Mouse (Mus musculus) MEL-GATA-1-ER (cell line): Measurements from ENCODE around the gene Ugt1a6a.
"Not testable (repeated sequence)": the region's sequence is repeated elsewhere in the genome, so short reads cannot be mapped to it uniquely, and the experiment has no call there.

Source experiments
- DNase-seq: peaks from one replicate; pipeline ENCODE4 v3.0.0-alpha.2; 2012; ENCODE audit warnings: low read depth; ENCODE audit errors: extremely low read depth

Ugt1a6a gene

GRCm38 (mm10) chr1:88133908-88134456 is 627 bp upstream of the Ugt1a6a start:
- DNase-seq: no peak

- DNase-seq: not testable (repeated sequence)
Observed at GRCm38 (mm10) chr1:88135229-88135904, 758 bp downstream of the Ugt1a6a start.

DNA sequence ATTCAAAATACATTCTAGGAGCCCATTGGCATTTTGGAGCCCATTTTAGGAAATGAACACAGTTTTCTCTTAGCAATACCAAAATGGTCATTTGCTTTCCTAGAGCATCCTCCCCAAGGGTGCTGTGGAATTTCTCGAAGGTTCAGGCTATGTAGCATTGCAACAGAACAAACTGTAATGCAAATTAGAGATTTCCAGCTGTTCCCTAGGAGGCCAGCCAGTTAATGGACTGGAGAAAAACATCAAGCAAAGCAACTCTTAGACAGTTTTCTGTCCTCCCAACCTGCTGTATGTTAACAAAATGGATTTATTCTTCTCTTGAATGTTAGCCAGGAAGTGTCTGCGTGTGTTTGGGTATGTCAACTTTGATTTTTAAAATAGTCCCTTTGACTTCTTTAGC is 2.0 kb downstream of the Ugt1a6a start:
- DNase-seq: no peak

DNA sequence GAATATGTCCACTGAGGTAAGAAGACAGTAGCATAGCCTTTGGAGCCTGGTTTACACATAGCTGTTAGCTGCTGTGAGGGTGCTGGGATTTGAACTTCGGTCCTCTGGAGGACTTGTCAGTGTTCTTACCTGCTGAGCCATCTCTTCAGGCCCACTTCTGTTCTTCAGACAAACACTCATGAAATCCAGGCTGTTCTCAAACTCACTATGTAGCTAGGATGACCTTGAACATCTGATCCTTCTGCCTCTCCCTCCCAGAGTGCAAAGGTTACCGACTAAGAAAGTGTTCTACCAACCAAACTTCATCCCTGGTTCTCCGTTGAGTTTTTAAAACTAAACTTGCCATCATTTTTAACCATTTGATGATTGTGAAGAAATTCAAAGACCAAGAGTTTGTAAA is 2.7 kb downstream of the Ugt1a6a start:
- no peak for DNase-seq

DNA sequence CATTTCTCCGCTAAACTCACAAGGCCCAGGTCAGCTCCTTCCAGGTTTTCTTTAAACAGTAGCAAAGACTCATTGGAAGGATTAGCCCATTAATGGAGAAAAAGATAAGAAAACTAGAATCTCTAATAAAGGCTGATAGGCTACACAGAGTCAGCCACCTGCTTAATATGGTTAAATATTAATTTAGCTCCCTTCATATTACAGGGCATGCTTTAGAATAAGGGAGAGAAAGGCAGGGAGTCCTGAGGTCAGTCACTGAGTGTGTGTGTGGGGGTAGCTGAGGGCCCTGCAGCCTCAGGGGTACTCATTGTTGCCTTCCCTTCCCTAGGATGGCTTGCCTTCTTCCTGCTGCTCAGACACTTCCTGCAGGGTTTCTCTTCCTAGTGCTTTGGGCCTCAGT is 3.5 kb downstream of the Ugt1a6a start:
- DNase-seq: no peak

DNA sequence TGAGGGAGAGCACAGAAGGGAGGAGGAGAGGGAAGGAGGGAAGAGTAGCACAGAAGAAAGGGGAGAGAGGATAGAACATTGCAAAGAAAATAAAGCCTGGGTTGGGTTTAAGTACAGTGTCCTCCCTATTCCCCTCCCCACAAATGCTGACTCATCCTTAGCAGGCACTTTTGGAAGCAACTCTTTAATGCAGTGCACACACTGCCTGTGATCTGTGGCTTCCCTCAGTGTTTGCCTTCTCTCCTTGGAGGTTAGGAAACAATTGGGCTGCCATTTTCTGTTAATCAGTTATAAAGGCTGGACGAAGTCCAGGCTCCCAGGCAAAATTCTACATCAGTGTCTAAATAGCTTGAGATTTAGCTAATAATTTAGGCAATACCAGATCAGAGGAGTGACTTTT is 5.9 kb downstream of the Ugt1a6a start:
- not testable (repeated sequence) for DNase-seq

- not testable (repeated sequence) for DNase-seq
Observed at GRCm38 (mm10) chr1:88143966-88144675, 9.5 kb downstream of the Ugt1a6a start.

DNA sequence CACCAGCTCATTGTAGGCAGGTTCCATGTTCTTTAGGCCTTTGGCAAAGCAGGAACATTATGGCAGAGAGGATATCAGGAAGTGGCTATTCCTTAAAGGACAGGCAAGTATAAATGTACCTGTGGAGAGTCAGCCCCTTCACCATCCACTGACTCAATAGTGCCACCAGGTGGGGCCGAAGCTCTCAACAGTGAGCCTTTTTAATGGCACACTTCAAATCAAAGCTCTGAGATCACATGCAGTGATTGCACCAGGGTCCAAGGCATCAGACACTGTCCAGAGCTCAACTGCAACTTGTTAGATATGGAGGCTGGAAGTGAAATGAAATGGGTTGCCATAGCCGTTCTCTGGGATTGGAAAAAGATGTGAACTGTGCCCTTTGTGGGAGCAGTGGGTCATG is 10.7 kb downstream of the Ugt1a6a start:
- not testable (repeated sequence) for DNase-seq

GRCm38 (mm10) chr1:88150133-88150532 is 15.5 kb downstream of the Ugt1a6a start:
- DNase-seq: not testable (repeated sequence)

DNA sequence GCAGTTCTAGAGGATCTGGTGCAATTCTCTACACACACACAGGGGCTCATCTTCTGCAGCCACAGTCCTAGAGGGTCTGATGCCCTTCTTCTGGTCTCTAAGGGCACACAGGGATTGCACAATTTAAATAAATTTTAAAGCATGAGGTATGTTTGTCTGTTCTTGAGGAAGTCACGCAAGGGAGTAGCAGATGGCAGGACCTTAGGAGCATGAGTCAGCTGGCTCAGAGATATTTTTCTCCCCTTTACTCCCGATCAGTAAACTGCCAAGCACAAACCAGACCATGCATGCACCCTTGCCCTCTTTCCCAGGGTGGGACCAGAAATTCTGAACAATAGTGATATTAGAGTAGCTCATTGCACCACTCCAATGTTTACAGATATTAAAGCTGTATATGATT is 23.8 kb downstream of the Ugt1a6a start:
- DNase-seq: no peak

DNA sequence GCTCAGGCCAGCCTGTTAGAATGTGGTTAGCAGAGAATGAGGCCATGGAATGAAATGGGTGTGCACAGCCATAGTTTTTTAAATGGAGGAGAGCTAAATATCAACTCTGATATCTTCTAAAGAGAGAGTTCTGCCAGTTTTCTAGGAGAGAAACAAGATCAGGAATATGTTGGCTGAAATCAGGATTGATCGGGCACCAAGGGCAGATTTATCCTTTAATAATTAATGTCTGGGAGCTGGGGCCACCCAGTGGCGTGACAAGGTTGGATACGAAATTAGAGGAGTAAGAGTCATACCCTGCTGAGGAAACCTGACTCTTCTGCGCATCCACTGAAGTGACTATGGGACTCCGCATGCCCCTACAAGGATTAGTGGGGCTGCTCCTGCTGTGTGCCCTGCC is 31.1 kb downstream of the Ugt1a6a start, which contains the start of gene Ugt1a5:
Gene Ugt1a5, plus strand, starts transcription at position 302 of the 400 bp plus-strand sequence.
- no peak for DNase-seq

DNA sequence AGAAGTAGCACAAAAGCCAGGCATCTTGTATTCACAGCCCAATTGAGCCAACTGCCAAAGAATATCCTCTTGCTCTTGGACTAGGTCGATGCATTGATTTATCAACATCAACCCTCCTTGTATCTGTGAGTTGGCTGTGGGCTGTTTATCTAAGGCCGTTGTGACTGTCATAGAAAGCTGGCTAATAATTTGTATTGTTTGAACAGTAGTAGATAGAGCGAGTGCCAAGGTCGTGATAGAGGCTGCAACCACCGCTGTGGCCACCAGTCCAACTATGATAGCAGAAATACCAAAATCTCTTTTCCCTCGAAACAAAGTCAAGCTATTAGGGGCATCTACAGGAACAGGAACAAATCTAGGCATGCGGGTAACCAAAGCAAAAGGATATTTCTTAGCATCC is 37.6 kb downstream of the Ugt1a6a start:
- DNase-seq: not testable (repeated sequence)

DNA sequence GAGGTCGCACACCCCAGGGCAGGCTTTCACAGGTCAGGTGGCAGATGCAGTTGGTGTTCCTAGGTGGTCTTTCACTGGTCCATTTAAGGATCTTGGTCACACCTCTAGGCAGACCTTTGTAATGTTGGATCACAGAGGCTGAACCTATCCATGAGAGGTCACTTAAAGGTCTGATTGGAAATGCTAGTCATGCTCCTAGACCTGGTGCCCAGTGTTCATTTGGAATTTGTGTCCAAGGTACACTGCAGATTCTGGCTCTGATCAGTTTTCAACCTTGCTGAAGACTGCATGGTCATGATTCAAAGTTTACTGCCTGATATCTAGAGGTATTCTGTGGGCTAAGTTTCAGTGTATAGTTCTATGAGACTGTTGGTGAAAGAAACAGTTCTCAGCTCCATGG is 45.0 kb downstream of the Ugt1a6a start:
- DNase-seq: no peak

GRCm38 (mm10) chr1:88186325-88186935 is 51.8 kb downstream of the Ugt1a6a start:
- no peak for DNase-seq

DNA sequence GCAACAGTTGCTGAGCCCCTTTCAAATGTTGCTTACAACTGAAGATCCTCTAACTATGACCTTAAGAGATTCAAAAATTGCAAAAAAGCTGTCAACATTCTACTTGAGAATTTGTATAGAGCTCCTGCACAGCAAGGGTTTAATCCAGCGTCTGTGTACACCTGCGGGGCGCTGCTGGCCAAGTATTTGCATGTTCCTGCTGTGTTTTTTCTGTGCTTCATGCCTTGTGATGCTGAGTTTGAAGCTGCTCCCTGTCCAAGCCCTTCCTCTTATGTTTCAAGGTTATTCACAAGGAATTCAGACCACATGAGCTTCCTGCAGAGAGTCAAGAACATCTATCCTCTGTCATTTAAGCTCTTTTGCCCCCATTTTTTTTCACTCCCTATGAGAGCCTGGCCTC is 57.5 kb downstream of the Ugt1a6a start:
- DNase-seq: no peak

DNA sequence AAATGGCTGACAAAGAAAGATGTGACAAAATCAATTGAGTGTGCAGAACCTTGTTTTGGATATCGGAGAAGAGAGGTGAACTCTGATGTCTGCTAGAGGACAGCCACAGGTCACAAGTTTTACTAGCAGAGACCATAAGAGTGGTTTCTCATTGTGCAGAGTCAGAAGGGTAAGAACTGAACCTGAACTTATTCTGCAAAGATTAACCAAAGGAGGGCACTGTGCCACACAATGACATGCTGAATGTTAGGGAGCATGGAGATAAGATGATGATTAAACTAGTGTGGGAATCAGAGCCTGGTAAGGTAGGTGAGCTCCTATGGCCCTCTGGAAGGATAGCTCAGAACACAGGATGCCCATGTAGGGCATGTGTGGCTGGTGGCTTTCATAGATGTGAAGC is 61.1 kb downstream of the Ugt1a6a start:
- no peak for DNase-seq

- DNase-seq: no peak
Observed at GRCm38 (mm10) chr1:88197443-88197842, 62.8 kb downstream of the Ugt1a6a start.

DNA sequence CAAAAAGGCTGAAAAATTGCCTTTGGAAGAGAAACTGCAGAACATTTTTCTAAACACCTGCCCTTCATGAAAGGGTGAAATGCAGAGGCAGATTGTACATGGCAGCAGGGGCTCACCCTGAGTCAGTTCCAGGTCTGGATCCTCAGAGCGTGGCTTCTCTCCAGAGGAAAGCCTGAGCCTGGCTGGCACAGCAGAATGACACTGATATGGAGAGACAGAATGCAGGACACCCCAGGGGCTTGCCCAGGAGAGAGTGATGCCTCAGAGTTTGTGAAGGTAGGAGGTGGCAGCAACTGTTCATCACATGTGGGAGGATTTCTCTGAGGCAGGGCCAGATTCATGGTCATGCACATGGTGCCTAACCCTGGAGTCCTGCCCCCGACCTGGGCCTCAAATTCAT is 65.4 kb downstream of the Ugt1a6a start:
- no peak for DNase-seq

DNA sequence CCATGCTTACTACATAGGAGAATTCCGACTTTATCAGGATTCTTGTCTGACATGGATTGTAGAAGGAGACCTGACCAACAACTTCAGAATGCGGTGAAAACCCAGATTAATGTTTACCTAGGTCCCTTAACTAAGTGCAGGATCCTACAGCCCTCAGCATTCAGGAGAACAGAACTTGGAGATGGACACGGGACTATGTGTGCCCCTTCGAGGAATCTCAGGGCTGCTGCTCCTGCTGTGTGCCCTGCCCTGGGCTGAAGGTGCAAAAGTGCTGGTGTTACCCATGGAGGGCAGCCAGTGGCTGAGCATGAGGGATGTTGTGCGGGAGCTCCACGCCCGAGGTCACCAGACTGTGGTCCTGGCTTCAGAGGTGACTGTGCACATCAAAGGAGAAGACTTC is 65.8 kb downstream of the Ugt1a6a start, which contains the start of gene Ugt1a2:
Gene Ugt1a2, plus strand, starts transcription at position 146 of the 400 bp plus-strand sequence.
- no peak for DNase-seq

DNA sequence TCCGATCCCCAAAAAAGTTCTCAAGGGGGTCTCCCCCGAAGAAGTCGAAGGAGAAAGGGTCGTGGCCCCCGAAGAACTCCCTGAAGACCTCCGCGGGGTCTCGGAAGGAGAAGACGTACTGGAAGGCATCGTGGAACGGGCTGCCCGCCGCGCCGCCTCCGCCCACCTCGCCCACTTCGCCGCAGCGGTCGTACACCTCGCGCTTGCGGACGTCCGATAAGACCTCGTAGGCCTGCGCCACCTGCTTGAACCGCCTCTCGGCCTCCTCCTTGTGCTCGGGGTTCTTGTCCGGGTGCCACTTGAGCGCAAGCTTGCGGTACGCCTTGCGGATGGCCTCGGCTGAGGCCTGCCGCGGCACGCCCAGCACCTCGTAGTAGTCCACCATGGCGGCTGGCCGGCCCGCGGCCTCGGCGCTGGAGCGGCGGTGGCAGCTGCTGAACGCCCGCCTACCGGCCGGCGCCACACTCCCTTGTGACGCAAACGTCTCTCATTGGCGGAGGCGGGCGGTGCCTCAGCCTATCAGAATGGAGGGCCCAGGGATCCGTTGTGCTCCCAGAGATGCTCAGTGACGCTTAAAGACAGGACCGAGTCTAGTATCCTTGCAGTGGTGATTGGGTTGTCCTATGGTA is 70.8 kb downstream of the Ugt1a6a start, which contains the start of gene Dnajb3:
Gene Dnajb3, minus strand, starts transcription at position 489 of the 629 bp plus-strand sequence.
- no peak for DNase-seq

GRCm38 (mm10) chr1:88206843-88207479 is 72.4 kb downstream of the Ugt1a6a start:
- peak; percentile 9 for DNase-seq
